Mouse (Mus musculus): ENCODE measurements around the gene Nup210l. TPM values are rescaled to one million over a fixed set of nuclear protein-coding genes. Genes with fewer than 3 reads are reported as not detected.

The Nup210l gene
- polyA plus RNA-seq, 1 experiment from 2014 or later, result 0.28 TPM

GRCm38 (mm10) chr3:90194759-90195158 is 90.8 kb downstream of the Nup210l start:
- 46% methylated on average over 4 of the region's 4 CpGs for WGBS
- Histone ChIP-seq H3K9ac (no peak overlapping the region), H3K27ac (replicated peaks) (no peak overlapping the region), H3K4me2 (no peak overlapping the region), H3K9me3 (no peaks in the 10 kb centered on the region), H3K4me1 (replicated peaks) (no peaks in the 10 kb centered on the region), H3K27me3 (no peaks in the 10 kb centered on the region), H3K36me3 (no peaks in the 10 kb centered on the region), H3K4me3 (no peak overlapping the region)
- no peak for ATAC-seq (ENCODE audit: low read depth)

GRCm38 (mm10) chr3:90195644-90196043 is 91.7 kb downstream of the Nup210l start:
- Histone ChIP-seq H3K4me1 (replicated peaks) (no peaks in the 10 kb centered on the region), H3K36me3 (no peaks in the 10 kb centered on the region), H3K4me3 (no peak overlapping the region), H3K9me3 (no peaks in the 10 kb centered on the region), H3K27ac (replicated peaks) (no peak overlapping the region), H3K4me2 (no peak overlapping the region), H3K27me3 (no peaks in the 10 kb centered on the region), H3K9ac (no peak overlapping the region)
- ATAC-seq (ENCODE audit: low read depth), result no peak
- WGBS, result 79% methylated on average over 1 of the region's 1 CpGs

GRCm38 (mm10) chr3:90197548-90197947 is 93.6 kb downstream of the Nup210l start:
- WGBS, result 95% methylated on average over 1 of the region's 1 CpGs
- no peak for ATAC-seq (ENCODE audit: low read depth)
- Histone ChIP-seq H3K9me3 (no peaks in the 10 kb centered on the region), H3K9ac (no peak overlapping the region), H3K27me3 (no peaks in the 10 kb centered on the region), H3K4me2 (no peak overlapping the region), H3K27ac (replicated peaks) (no peak overlapping the region), H3K36me3 (no peaks in the 10 kb centered on the region), H3K4me1 (replicated peaks) (no peaks in the 10 kb centered on the region), H3K4me3 (no peak overlapping the region)

- H3K4me1 ChIP-seq (replicated peaks), result no peaks in the 10 kb centered on the region
- 72% methylated on average over 1 of the region's 1 CpGs for WGBS
- ATAC-seq (ENCODE audit: low read depth), result no peak
- no peak overlapping the region for H3K4me3 ChIP-seq
- no peaks in the 10 kb centered on the region for H3K27me3 ChIP-seq
- H3K9ac ChIP-seq, result no peak overlapping the region
- H3K27ac ChIP-seq (replicated peaks), result no peak overlapping the region
- H3K36me3 ChIP-seq, result peaks cover 9% of the 10 kb centered on the region
- no peaks in the 10 kb centered on the region for H3K9me3 ChIP-seq
- H3K4me2 ChIP-seq, result no peak overlapping the region
Observed at GRCm38 (mm10) chr3:90202884-90203283, 99.0 kb downstream of the Nup210l start.

- H3K4me1 ChIP-seq (replicated peaks), result no peaks in the 10 kb centered on the region
- H3K9me3 ChIP-seq, result no peaks in the 10 kb centered on the region
- H3K9ac ChIP-seq, result no peak overlapping the region
- H3K27me3 ChIP-seq, result no peaks in the 10 kb centered on the region
- peaks cover 17% of the 10 kb centered on the region for H3K36me3 ChIP-seq
- ATAC-seq (ENCODE audit: low read depth), result no peak
- no peak overlapping the region for H3K4me3 ChIP-seq
- H3K27ac ChIP-seq (replicated peaks), result no peak overlapping the region
- WGBS, result 83% methylated on average over 5 of the region's 5 CpGs
- no peak overlapping the region for H3K4me2 ChIP-seq
Observed at GRCm38 (mm10) chr3:90203619-90204018, 99.7 kb downstream of the Nup210l start.

- ATAC-seq (ENCODE audit: low read depth), result no peak
- 95% methylated on average over 2 of the region's 2 CpGs for WGBS
Observed at GRCm38 (mm10) chr3:90204582-90204981, 100.7 kb downstream of the Nup210l start.

GRCm38 (mm10) chr3:90208662-90209061 is 104.7 kb downstream of the Nup210l start:
- Histone ChIP-seq H3K9ac (no peak overlapping the region), H3K4me3 (no peak overlapping the region), H3K27ac (replicated peaks) (no peak overlapping the region), H3K4me1 (replicated peaks) (peaks cover 24% of the 10 kb centered on the region), H3K4me2 (no peak overlapping the region), H3K9me3 (no peaks in the 10 kb centered on the region), H3K36me3 (peaks cover 58% of the 10 kb centered on the region), H3K27me3 (no peaks in the 10 kb centered on the region)
- WGBS, result 91% methylated on average over 2 of the region's 2 CpGs
- no peak for ATAC-seq (ENCODE audit: low read depth)

More at GRCm38 (mm10) chr3:90204582-90204981, 100.7 kb downstream of the Nup210l start:
- no peak overlapping the region for H3K4me2 ChIP-seq
- H3K4me1 ChIP-seq (replicated peaks), result no peaks in the 10 kb centered on the region
- no peak overlapping the region for H3K9ac ChIP-seq
- H3K27me3 ChIP-seq, result no peaks in the 10 kb centered on the region
- no peaks in the 10 kb centered on the region for H3K9me3 ChIP-seq
- H3K4me3 ChIP-seq, result no peak overlapping the region
- H3K36me3 ChIP-seq, result peaks cover 26% of the 10 kb centered on the region
- H3K27ac ChIP-seq (replicated peaks), result no peak overlapping the region

GRCm38 (mm10) chr3:90209908-90210566 is 106.1 kb downstream of the Nup210l start:
- H3K4me3 ChIP-seq, result no peak overlapping the region
- no peak overlapping the region for H3K9ac ChIP-seq
- no peaks in the 10 kb centered on the region for H3K9me3 ChIP-seq
- 92% methylated on average over 5 of the region's 5 CpGs for WGBS
- H3K4me1 ChIP-seq (replicated peaks), result peaks cover 32% of the 10 kb centered on the region
- no peak for ATAC-seq (ENCODE audit: low read depth)
- no peak overlapping the region for H3K4me2 ChIP-seq
- peaks cover 58% of the 10 kb centered on the region for H3K36me3 ChIP-seq
- no peaks in the 10 kb centered on the region for H3K27me3 ChIP-seq
- H3K27ac ChIP-seq (replicated peaks), result no peak overlapping the region

- no peaks in the 10 kb centered on the region for H3K27me3 ChIP-seq
- ATAC-seq (ENCODE audit: low read depth), result no peak
- peaks cover 58% of the 10 kb centered on the region for H3K36me3 ChIP-seq
- H3K4me1 ChIP-seq (replicated peaks), result peaks cover 32% of the 10 kb centered on the region
- WGBS, result 86% methylated on average over 13 of the region's 13 CpGs
- no peak overlapping the region for H3K27ac ChIP-seq (replicated peaks)
- H3K9me3 ChIP-seq, result no peaks in the 10 kb centered on the region
- peak overlapping the region; percentile 88 for H3K9ac ChIP-seq
- peak overlapping the region; percentile 76 for H3K4me3 ChIP-seq
- H3K4me2 ChIP-seq, result peak overlapping the region; percentile 95
Observed at GRCm38 (mm10) chr3:90211475-90212398, 107.8 kb downstream of the Nup210l start.

GRCm38 (mm10) chr3:90212723-90213122 is 108.8 kb downstream of the Nup210l start:
- 13% methylated on average over 5 of the region's 5 CpGs for WGBS
- H3K36me3 ChIP-seq, result peaks cover 50% of the 10 kb centered on the region
- peak overlapping the region; percentile 88 for H3K9ac ChIP-seq
- peaks cover 32% of the 10 kb centered on the region for H3K4me1 ChIP-seq (replicated peaks)
- peak overlapping the region; percentile 95 for H3K4me2 ChIP-seq
- ATAC-seq (ENCODE audit: low read depth), result no peak
- no peaks in the 10 kb centered on the region for H3K27me3 ChIP-seq
- H3K4me3 ChIP-seq, result peak overlapping the region; percentile 76
- H3K9me3 ChIP-seq, result no peaks in the 10 kb centered on the region
- peak overlapping the region; percentile 86 for H3K27ac ChIP-seq (replicated peaks)

GRCm38 (mm10) chr3:90213377-90213866 is 109.5 kb downstream of the Nup210l start, which contains the start of the genes Rps27 and Rab13:
Rps27 (minus strand) TSS chr3:90213651.
Rab13 (plus strand) TSS chr3:90213695.
- ATAC-seq (ENCODE audit: low read depth), result peak; percentile 96
- under 1% methylated on average over 42 of the region's 42 CpGs for WGBS
- H3K9me3 ChIP-seq, result no peaks in the 10 kb centered on the region

More at GRCm38 (mm10) chr3:90213377-90213866, 109.5 kb downstream of the Nup210l start, which contains the start of the genes Rps27 and Rab13:
- H3K4me2 ChIP-seq, result peak within 1 kb of the TSS; percentile 95
- H3K4me1 ChIP-seq (replicated peaks), result peaks cover 32% of the 10 kb centered on the region
- peak within 1 kb of the TSS; percentile 76 for H3K4me3 ChIP-seq
- H3K27ac ChIP-seq (replicated peaks), result peak within 1 kb of the TSS; percentile 86
- peak within 1 kb of the TSS; percentile 88 for H3K9ac ChIP-seq
- peaks cover 43% of the 10 kb centered on the region for H3K36me3 ChIP-seq
- no peaks in the 10 kb centered on the region for H3K27me3 ChIP-seq
